Mouse (Mus musculus) liver, embryonic 13.5 days (tissue): ENCODE results near the gene Nudt5. TPM values are rescaled to one million over a fixed set of nuclear protein-coding genes. Genes with fewer than 3 reads are reported as not detected.

Source experiments
- polyA plus RNA-seq: library from polyadenylated mRNA; unstranded; fragments of >200 nt; fragmentation: Nextera tagmentation; extraction: Ambion mirVana; gene quantifications from 2 replicates; pipeline ENCODE4 v1.2.1, GENCODE M21; 2015

Gene Nudt5
- polyA plus RNA-seq, 1 experiment from 2014 or later, result 70.1 TPM

Other genes with a start within 250 kb of the Nudt5 start
- 0.82 and 0.90 TPM in 2 replicates for gene Camk1d, start 130.5 kb upstream of the Nudt5 start, polyA plus RNA-seq
- 170 and 213 TPM in 2 replicates for gene Cdc123, start 145 bp downstream of the Nudt5 start, polyA plus RNA-seq
- gene Gm13199, start 17.9 kb downstream of the Nudt5 start, polyA plus RNA-seq, result 0.36 and 0.87 TPM in 2 replicates
- 14.3 and 17.4 TPM in 2 replicates for gene Sec61a2, start 50.4 kb downstream of the Nudt5 start, polyA plus RNA-seq
- 1.4 and 2.0 TPM in 2 replicates for gene Dhtkd1, start 97.8 kb downstream of the Nudt5 start, polyA plus RNA-seq
- gene Upf2, start 106.5 kb downstream of the Nudt5 start, polyA plus RNA-seq, result 4.5 and 5.8 TPM in 2 replicates